Mouse (Mus musculus) cerebellum, adult 8-10 months (tissue): ENCODE measurements at regions not wholly inside any gene's neighbourhood (a gene's known extent, or its start where the extent isn't known, plus 50 kb on each side); places are given as distances from the start of the nearest gene placed in this dataset.

ENCODE experiments used
- DNase-seq: peaks from one replicate; pipeline ENCODE4 v3.0.0; 2022

DNA sequence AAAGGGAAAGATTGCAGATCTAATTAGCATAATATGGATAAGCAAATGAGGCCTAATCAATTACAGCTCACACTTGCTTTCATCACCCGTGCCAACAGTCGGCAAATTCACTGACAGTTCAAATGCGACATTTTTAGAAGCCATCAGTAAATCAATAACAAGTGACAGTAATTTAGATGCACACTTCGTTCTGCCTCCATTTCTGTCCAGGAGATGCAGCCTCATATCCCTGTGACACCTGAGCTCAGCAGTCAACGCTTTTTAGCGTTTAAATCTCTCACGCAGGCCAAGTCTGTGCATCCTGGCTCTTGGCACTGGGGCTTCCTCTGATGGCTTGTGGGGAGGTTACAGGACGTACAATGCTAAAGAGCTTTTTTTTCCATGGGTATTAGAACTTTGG lies 218.0 kb downstream of the Nuf2 start:
- DNase-seq = no peak

DNA sequence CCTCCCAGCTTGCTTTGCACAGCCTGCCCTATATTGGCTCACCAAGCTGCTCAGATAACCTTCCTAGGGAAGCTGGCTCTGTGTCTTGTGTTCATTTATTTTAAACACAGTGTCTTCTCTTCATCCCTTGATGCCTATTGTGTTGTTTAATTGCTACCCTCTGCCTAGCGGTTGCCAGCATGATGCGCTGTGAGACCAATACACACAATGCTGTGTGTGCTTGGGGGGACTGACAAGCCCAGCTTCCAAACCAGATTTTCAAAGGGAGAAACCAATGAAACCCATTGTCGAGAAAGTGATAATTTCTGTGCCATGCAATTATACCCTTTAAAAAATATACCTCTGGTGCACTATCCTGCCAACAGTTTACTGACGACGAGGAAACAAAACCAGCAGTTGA lies 247.8 kb downstream of the Nuf2 start:
- DNase-seq = no peak

DNA sequence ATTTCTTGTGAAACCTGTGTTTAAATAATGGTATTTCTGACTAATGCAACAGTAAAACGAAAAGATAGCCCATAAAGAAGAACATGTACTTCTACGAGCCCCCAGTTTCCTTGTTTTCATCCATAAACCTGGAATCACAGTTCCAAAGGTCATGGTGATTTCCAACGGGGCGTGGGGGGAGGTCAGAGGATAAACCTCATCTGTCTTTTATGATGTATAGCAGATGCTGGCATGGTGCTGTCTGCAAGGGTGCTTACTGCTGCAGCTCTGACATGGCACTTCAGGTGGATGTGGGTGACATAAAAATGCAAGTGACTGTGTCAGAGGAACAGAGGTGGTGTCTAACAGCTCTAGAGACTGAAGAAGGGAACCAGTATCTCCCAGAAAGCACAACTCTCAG lies 260.5 kb downstream of the Nuf2 start:
- DNase-seq = no peak

- no peak for DNase-seq
These were observed 267.1 kb downstream of the Nuf2 start for GRCm38 (mm10) chr1:169263984-169264660.

- no peak for DNase-seq
These were observed 276.9 kb downstream of the Nuf2 start for GRCm38 (mm10) chr1:169254250-169254937.

GRCm38 (mm10) chr1:169252189-169252588 lies 279.1 kb downstream of the Nuf2 start:
- no peak for DNase-seq

DNA sequence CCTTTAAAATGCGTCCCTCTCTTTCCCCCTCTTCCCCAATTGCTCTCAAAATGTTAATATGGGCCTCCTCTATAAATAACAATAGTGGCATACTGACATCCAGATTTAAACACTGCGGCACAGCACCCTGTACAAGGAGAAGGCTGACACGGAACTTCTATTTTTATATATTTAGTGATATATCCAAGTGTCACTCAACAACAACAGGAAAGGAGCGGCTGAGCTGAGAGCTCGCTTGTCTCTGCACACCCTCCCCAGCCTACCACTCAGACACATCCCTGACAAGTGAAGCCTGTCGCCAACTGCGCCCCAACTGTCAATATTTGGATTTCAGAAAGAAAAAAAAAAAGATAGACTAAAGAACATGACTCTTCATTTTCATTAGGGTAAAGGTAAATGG lies 282.2 kb downstream of the Nuf2 start:
- DNase-seq = no peak

- DNase-seq = no peak
These were observed 290.9 kb downstream of the Nuf2 start for GRCm38 (mm10) chr1:169240377-169240776.

DNA sequence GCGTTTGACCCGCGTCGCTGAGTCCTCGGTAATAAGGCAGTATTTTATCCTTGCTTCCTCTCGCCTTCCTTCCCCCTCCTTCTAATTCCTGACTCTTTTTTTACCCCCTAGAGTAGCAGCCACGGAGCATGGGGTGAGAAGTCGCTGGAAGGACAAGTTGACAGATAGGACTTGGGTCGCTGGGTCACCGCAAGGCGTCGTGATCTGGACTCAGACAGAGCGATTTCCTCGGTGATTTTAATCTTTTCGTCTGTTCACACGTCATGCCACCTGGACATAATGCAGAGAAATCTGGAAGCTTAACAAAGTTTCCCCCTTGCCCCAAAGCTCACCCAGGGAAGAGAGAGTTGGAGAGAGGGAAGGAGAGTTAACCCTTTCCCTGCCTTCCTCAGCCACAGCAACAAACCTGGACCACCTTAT lies 292.6 kb downstream of the Nuf2 start:
- DNase-seq = no peak

DNA sequence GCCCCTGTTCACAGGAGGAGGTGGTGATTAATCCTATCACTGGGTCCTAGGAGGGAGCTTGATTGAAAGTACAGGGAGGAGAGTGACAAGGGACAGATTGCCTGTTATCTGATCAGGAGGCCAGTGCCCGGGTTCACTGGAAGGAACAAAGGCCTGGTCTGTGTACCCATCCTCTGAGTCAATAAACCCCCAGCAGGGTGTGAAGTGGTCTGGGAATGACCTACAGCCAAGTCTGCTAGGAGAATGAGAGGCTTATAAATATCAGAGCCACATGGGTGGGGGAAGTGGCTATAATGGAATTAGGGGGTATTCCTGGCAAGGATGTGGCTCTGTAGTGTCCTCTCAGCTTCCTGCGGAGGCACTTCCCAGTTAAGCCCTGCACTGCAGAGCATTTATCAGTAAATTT lies 296.0 kb downstream of the Nuf2 start:
- DNase-seq = no peak

DNA sequence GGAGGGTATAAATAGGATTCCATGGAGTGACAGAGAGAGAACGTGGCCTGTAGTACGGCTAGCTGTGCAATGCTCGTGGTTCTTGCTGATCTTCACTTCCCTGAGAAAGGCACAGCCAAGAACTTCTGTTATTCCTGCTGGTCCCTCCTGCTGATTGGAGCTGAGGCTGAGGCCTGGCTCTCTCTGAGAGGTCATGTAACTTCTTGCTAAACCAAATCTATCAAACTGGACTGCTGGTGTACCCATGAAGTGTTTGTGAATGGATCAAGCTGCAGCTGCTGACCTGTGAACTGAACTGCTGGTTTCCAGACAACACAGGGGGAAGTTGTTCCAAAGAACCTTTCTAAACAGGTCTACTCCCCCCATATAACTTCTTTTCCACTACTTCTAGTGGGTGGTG lies 297.9 kb downstream of the Nuf2 start:
- DNase-seq = no peak

GRCm38 (mm10) chr1:169230097-169230496 lies 301.2 kb downstream of the Nuf2 start:
- no peak for DNase-seq

- DNase-seq = no peak
These were observed 306.8 kb downstream of the Nuf2 start for GRCm38 (mm10) chr1:169224431-169224830.

DNA sequence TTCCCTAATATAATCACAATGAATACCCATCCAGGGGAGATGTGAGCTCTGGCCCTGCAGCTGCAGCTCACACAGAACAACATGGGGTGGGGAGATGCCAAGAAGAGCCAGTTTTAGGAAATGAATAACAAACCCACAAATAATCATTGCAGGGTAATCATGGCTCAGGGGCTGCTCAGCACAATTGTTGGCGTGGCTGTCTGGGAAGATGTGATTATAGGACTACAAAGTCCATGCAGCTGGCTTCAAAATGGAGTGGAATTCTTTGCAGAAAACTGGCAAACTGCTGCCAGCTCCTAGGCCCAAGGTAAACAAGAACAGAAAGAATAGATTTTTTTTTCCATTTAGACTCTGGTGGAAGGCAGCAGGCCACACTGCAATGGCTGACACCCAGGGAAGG lies 343.6 kb downstream of the Nuf2 start:
- DNase-seq = no peak

GRCm38 (mm10) chr1:169170405-169170804 lies 360.9 kb downstream of the Nuf2 start:
- DNase-seq = no peak

- DNase-seq = no peak
These were observed 363.2 kb downstream of the Nuf2 start for GRCm38 (mm10) chr1:169168033-169168432.

DNA sequence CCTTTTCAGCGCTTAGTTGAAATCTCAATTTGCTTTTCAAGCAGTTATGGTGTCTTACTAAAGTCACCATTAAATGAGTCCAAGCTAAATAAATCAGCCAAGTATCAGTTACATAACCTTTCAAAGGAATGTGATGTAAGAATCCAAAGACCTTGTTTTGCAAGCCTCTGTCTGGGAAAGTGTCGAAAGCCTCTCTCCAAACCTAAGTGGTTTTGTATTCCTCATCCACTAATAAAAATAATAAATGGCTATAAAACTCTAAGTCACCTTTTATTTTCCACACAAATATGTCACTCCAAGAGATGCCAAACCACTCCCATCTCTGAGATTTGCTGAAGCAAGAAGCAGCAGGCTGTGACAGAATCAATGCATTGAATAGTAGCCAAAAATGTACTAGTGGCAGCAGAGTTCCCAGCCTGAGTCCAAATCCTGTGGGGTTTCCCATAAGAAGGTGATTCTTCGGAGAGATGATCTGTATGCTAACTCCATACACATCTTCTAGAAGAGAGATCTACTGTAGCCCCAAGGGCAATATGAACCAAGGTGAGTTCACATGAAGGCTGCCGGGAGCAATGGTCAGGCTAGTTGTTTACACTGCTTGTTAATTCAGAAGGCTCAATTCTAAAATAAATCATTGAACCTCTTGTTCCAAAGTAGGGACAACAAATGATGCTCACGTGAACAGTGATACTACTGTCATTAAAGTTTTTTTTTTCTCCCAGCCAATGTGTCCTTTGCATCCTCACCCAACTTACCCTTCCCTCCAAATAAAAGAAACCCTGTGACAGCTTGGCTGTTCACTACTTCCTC lies 365.0 kb downstream of the Nuf2 start:
- DNase-seq = no peak

DNA sequence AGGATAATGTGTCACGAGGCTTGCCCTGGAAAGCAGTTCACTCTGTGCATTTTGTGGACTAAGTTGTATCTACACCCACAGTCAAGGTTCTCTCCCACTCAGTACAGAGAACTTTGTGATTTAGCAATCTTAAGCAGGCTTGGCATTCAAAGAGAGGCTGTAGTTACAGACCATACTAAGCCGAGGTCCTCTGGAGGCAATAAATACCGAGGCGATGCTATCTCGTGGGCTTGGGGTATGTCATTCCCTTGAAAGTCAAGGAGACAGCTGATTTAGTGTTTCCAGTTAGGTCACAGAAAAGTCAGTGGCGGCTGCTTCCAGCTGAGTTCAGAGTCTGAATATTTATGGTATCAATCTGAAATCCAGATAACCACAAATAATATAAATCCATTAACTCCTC lies 370.4 kb downstream of the Nuf2 start:
- DNase-seq = no peak

DNA sequence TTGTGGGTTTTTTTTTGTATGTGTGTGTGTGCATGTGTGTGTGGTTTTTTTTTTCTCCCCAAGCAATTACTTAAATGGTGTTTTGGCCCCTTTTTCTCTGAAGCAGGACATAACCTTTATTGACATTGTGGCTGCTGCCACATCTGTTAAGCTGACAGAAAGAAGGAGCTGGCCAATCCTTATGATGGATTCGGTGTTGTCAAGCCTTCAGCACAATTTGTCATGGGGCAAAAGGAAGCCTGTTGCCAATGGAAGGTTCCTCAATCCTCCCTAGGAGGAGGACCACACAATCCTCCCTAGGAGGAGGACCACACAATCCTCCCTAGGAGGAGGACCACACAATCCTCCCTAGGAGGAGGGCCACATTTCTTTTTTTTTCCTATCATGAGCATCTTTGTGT lies 371.0 kb downstream of the Nuf2 start:
- no peak for DNase-seq

DNA sequence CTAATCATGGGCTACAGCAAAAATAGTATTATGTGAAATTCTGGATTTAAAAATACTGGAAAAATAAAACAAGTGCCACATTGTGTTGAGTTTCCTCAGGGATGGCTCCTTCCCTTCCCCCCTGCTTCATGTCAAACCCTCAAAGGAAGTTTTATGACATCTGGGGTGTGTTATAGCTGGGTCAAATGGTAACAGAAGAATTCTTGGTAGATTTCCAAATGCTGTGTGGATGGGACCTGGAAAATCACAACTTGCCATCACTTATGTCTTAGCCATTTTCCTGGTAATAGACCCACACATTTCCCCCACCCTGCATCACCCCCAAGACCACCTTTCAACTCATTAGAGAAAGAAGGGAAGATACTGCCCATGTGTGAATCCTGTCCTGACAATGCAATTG lies 371.5 kb downstream of the Nuf2 start:
- no peak for DNase-seq

DNA sequence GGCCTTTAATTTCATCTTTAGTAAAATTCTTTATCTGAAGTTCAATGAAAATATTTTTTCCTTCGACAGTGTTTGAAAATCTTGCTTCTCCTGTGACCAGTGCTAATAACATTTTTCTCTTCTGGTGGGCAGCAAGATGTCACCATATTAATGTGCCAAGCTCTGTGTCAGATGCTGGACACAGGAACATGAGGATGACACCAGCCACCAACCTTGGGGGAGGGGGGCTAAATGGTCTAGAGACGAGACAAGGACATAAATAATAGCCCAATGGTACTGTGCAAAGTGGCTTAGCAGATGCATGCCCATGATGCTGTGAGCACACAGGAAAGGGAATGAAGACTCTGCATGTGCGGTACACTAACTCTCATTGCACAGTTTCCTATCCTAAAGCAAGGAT lies 373.8 kb downstream of the Nuf2 start:
- no peak for DNase-seq

- no peak for DNase-seq
These were observed 374.4 kb downstream of the Nuf2 start for GRCm38 (mm10) chr1:169156875-169157274.

DNA sequence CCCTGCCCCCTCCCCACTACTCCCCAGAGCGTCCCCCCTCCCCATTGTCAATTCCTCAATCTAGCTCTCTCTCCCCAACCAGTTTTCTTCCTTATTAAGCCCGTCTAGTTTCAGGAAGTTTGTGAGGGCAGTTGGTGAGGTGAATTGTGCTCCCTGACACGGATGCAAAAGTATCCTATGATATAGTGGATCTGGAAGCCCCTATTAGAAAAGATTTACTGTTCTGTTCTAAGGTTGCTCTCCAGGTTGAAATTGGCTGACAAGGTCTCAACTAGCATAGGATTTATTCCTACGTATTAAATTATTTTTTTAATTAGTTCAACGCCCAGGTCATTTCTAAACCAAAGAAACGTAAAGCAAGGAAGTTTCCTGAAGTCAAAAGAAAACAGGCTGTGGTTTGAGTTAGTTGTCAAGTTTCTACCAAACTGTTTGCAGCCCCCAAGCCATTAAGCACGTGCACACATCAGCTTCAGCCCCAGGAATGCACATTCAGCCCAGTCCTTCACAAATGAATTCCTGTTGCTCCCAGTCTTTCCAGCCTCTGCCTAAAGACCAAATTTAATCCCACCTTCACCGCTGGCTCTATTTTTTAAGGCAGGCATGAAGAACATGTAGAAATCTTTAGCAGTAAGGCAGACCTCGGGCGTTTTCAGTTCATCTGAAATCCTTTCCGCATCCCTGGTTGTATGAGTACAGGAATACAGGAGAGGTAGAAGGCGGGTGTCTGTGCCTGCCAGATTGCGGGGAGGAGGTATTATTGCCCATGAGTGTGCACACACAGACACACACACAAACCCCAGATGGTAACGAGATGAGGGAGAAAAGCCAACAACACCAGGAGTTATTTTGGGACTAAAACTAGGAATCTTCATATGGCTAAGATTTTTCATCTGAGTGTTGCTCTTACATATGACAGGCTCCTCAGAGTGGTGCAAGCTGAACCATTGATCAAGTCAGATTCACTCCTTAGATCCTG lies 375.5 kb downstream of the Nuf2 start:
- DNase-seq = no peak
